Mouse (Mus musculus) thymus, postnatal 4 days (tissue): ENCODE data around the gene Car11.

Experiments
- DNase-seq: peaks from one replicate; pipeline ENCODE4 v3.0.0; 2021

Car11 gene

GRCm38 (mm10) chr7:45693921-45694591 is 5.6 kb upstream of the Car11 start, which contains the start of gene Sec1:
Gene Sec1, minus strand, starts transcription at chr7:45694402.
- peak; percentile 24 for DNase-seq

- peak; percentile 57 for DNase-seq
Observed at GRCm38 (mm10) chr7:45695098-45695497, 4.5 kb upstream of the Car11 start.

GRCm38 (mm10) chr7:45697894-45698293 is 1.7 kb upstream of the Car11 start:
- peak; percentile 24 for DNase-seq

GRCm38 (mm10) chr7:45700301-45701015 is 815 bp downstream of the Car11 start:
- DNase-seq = peak; percentile 76

GRCm38 (mm10) chr7:45701072-45701471 is 1.4 kb downstream of the Car11 start:
- no peak for DNase-seq

GRCm38 (mm10) chr7:45701607-45702006 is 2.0 kb downstream of the Car11 start:
- no peak for DNase-seq

- no peak for DNase-seq
Observed at GRCm38 (mm10) chr7:45702316-45702715, 2.7 kb downstream of the Car11 start.

GRCm38 (mm10) chr7:45702809-45703520 is 3.3 kb downstream of the Car11 start:
- DNase-seq = peak; percentile 27

- DNase-seq = peak; percentile 50
Observed at GRCm38 (mm10) chr7:45703521-45704033, 3.9 kb downstream of the Car11 start.

- DNase-seq = peak; percentile 67
Observed at GRCm38 (mm10) chr7:45704046-45704559, 4.5 kb downstream of the Car11 start.

GRCm38 (mm10) chr7:45704730-45705442 is 5.2 kb downstream of the Car11 start, which contains the start of gene Dbp:
Gene Dbp, plus strand, starts transcription at chr7:45705088.
- DNase-seq = peak; percentile 95

- peak; percentile 75 for DNase-seq
Observed at GRCm38 (mm10) chr7:45705443-45705864, 5.8 kb downstream of the Car11 start.

- DNase-seq = peak; percentile 69
Observed at GRCm38 (mm10) chr7:45705873-45706281, 6.2 kb downstream of the Car11 start.

- DNase-seq = peak; percentile 97
Observed at GRCm38 (mm10) chr7:45706721-45707241, 7.1 kb downstream of the Car11 start.

GRCm38 (mm10) chr7:45707375-45707967 is 7.8 kb downstream of the Car11 start:
- peak; percentile 91 for DNase-seq

- peak; percentile 25 for DNase-seq
Observed at GRCm38 (mm10) chr7:45708221-45708761, 8.6 kb downstream of the Car11 start.

- peak; percentile 7 for DNase-seq
Observed at GRCm38 (mm10) chr7:45709036-45709435, 9.4 kb downstream of the Car11 start.

- peak; percentile 19 for DNase-seq
Observed at GRCm38 (mm10) chr7:45709677-45710355, 10.2 kb downstream of the Car11 start.

- peak; percentile 17 for DNase-seq
Observed at GRCm38 (mm10) chr7:45710477-45711191, 11.0 kb downstream of the Car11 start.
